15 mouse cellular contexts compared by ENCODE assay signal in genomic region chr11:43783106-43783505, GRCm38 (mm10). TPM values are rescaled to one million over a fixed set of nuclear protein-coding genes. Genes with fewer than 3 reads are reported as not detected.
DNase-seq lines count a peak whose midpoint lies in the region; ATAC-seq and TF ChIP-seq lines count a peak whose summit lies in the region.
"Had no signal": no experiment of that assay in that cellular context is flagged by ENCODE, and none has a peak within 500 bp of the region (broad histone marks: within the 10 kb centered on the region; RNA-seq: fewer than 3 reads in every experiment).

No protein-coding gene starts in this region.

- TF ChIP-seq POLR2A in liver, adult 2 months (IDR thresholded peaks at IDR 0.05; ENCODE audit: extremely low read depth, insufficient read depth, low read length), result no peak

- 68% methylated on average over 5 of the region's 5 CpGs for WGBS in embryonic facial prominence, embryonic 13.5 days
- 85% methylated on average over 5 of the region's 5 CpGs for WGBS in embryonic facial prominence, embryonic 10.5 days
- 25% methylated on average over 5 of the region's 5 CpGs for WGBS in liver, adult 2 months
- WGBS in liver, embryonic 16.5 days (ENCODE audit: insufficient replicate concordance), result 45% methylated on average over 5 of the region's 5 CpGs
- WGBS in liver, embryonic 11.5 days, result 68% methylated on average over 5 of the region's 5 CpGs
- WGBS in lung, embryonic 16.5 days, result 66% methylated on average over 5 of the region's 5 CpGs

- no peak for ATAC-seq in embryonic facial prominence, embryonic 13.5 days (ENCODE audit: insufficient number of reproducible peaks, insufficient read depth, low FRiP score, low TSS enrichment, low read depth)
- ATAC-seq in liver, embryonic 16.5 days (ENCODE audit: low read depth), result peak; percentile 47; the same call in 1 of the 2 replicates
- no peak for ATAC-seq in liver, embryonic 11.5 days (replicated peaks; ENCODE audit: low FRiP score)
- ATAC-seq in lung, embryonic 16.5 days (ENCODE audit: low read depth), result 0 out of 2 replicates have a peak, but pooled peaks have one; percentile 21
- ATAC-seq: activated CD4-positive, CD25-positive, alpha-beta regulatory T cell, adult 4 months; CD4-positive, CD25-positive, alpha-beta regulatory T cell, adult 4 months had no signal

- 0 out of 2 replicates have a peak, but pooled peaks cover 3% of the 10 kb centered on the region for H3K27me3 ChIP-seq in embryonic facial prominence, embryonic 13.5 days
- H3K27me3 ChIP-seq in embryonic facial prominence, embryonic 10.5 days (replicated peaks; ENCODE audit: low read depth, poor library complexity, severe bottlenecking), result no peaks in the 10 kb centered on the region
- no peaks in the 10 kb centered on the region for H3K27me3 ChIP-seq in liver, adult 2 months (ENCODE audit: control insufficient read depth, insufficient read depth, low read length)
- no peaks in the 10 kb centered on the region for H3K27me3 ChIP-seq in liver, embryonic 16.5 days (ENCODE audit: control insufficient read depth, insufficient read depth, low read depth, low read length)
- H3K27me3 ChIP-seq in liver, embryonic 11.5 days (replicated peaks; ENCODE audit: control insufficient read depth, insufficient read depth, low read length), result no peaks in the 10 kb centered on the region
- no peaks in the 10 kb centered on the region for H3K27me3 ChIP-seq in lung, embryonic 16.5 days (ENCODE audit: control insufficient read depth, insufficient read depth, low read depth, low read length)
- H3K27me3 ChIP-seq: CH12.LX, Patski had no signal

- H3K27ac ChIP-seq in embryonic facial prominence, embryonic 13.5 days, result no peak overlapping the region
- no peak overlapping the region for H3K27ac ChIP-seq in embryonic facial prominence, embryonic 10.5 days (replicated peaks)
- H3K27ac ChIP-seq in liver, adult 2 months (replicated peaks; ENCODE audit: insufficient read depth, low read depth, low read length), result 0 out of 2 replicates have a peak overlapping the region, but pooled peaks have one; percentile 4
- H3K27ac ChIP-seq in liver, embryonic 16.5 days (ENCODE audit: low read length), result no peak overlapping the region
- H3K27ac ChIP-seq in liver, embryonic 11.5 days (ENCODE audit: low read depth, low read length), result no peak overlapping the region
- H3K27ac ChIP-seq in lung, embryonic 16.5 days (ENCODE audit: low read length), result no peak overlapping the region
- H3K27ac ChIP-seq: forebrain, embryonic 13.5 days; forebrain, embryonic 15.5 days had no signal

- no peak for TF ChIP-seq CTCF in liver, adult 2 months (IDR thresholded peaks at IDR 0.05; ENCODE audit: low read depth, low read length)

- H3K9ac ChIP-seq in embryonic facial prominence, embryonic 13.5 days, result 0 out of 2 replicates have a peak overlapping the region, but pooled peaks have one; percentile 1
- H3K9ac ChIP-seq in liver, adult 2 months (ENCODE audit: low read depth, low read length), result no peak overlapping the region
- H3K9ac ChIP-seq in liver, embryonic 16.5 days (ENCODE audit: low read depth, low read length), result no peak overlapping the region
- no peak overlapping the region for H3K9ac ChIP-seq in liver, embryonic 11.5 days (ENCODE audit: low read depth, low read length)
- no peak overlapping the region for H3K9ac ChIP-seq in lung, embryonic 16.5 days (ENCODE audit: low read length)
- H3K9ac ChIP-seq: forebrain, embryonic 13.5 days; forebrain, embryonic 15.5 days had no signal

- peaks cover 3% of the 10 kb centered on the region; the same call in 1 of the 2 replicates for H3K4me1 ChIP-seq in embryonic facial prominence, embryonic 13.5 days
- 0 out of 2 replicates have a peak, but pooled peaks cover 4% of the 10 kb centered on the region for H3K4me1 ChIP-seq in embryonic facial prominence, embryonic 10.5 days
- peaks cover 11% of the 10 kb centered on the region for H3K4me1 ChIP-seq in liver, adult 2 months (ENCODE audit: control insufficient read depth, insufficient read depth, low read length)
- no peaks in the 10 kb centered on the region; the same call in 1 of the 2 replicates for H3K4me1 ChIP-seq in liver, embryonic 16.5 days (ENCODE audit: control insufficient read depth, low read depth, low read length)
- no peaks in the 10 kb centered on the region for H3K4me1 ChIP-seq in liver, embryonic 11.5 days (replicated peaks; ENCODE audit: control insufficient read depth, insufficient read depth, low read length)
- no peaks in the 10 kb centered on the region; the same call in 1 of the 2 replicates for H3K4me1 ChIP-seq in lung, embryonic 16.5 days (replicated peaks; ENCODE audit: control insufficient read depth, insufficient read depth, low read length)
- H3K4me1 ChIP-seq: forebrain, embryonic 13.5 days; forebrain, embryonic 15.5 days had no signal

- no peak overlapping the region for H3K4me3 ChIP-seq in embryonic facial prominence, embryonic 13.5 days
- H3K4me3 ChIP-seq in embryonic facial prominence, embryonic 10.5 days, result no peak overlapping the region
- no peak overlapping the region for H3K4me3 ChIP-seq in liver, adult 2 months (ENCODE audit: insufficient read depth, low read depth, low read length)
- H3K4me3 ChIP-seq in liver, embryonic 16.5 days (ENCODE audit: low read depth, low read length), result no peak overlapping the region
- H3K4me3 ChIP-seq in liver, embryonic 11.5 days (ENCODE audit: low read depth, low read length), result no peak overlapping the region
- H3K4me3 ChIP-seq in lung, embryonic 16.5 days (ENCODE audit: low read length), result no peak overlapping the region
- H3K4me3 ChIP-seq: forebrain, embryonic 13.5 days; forebrain, embryonic 15.5 days had no signal

- H3K36me3 ChIP-seq in embryonic facial prominence, embryonic 13.5 days, result no peaks in the 10 kb centered on the region
- H3K36me3 ChIP-seq in embryonic facial prominence, embryonic 10.5 days (replicated peaks), result no peaks in the 10 kb centered on the region
- 0 out of 2 replicates have a peak, but pooled peaks cover 2% of the 10 kb centered on the region for H3K36me3 ChIP-seq in liver, adult 2 months (ENCODE audit: control insufficient read depth, insufficient read depth, low read length)
- no peaks in the 10 kb centered on the region for H3K36me3 ChIP-seq in liver, embryonic 16.5 days (ENCODE audit: control insufficient read depth, insufficient read depth)
- H3K36me3 ChIP-seq in liver, embryonic 11.5 days (ENCODE audit: control insufficient read depth, insufficient read depth, low read length), result no peaks in the 10 kb centered on the region
- H3K36me3 ChIP-seq in lung, embryonic 16.5 days (ENCODE audit: control insufficient read depth, insufficient read depth, low read length), result no peaks in the 10 kb centered on the region
- H3K36me3 ChIP-seq: forebrain, embryonic 15.5 days; G1E had no signal

- no peaks in the 10 kb centered on the region for H3K9me3 ChIP-seq in embryonic facial prominence, embryonic 13.5 days
- H3K9me3 ChIP-seq in embryonic facial prominence, embryonic 10.5 days, result no peaks in the 10 kb centered on the region
- H3K9me3 ChIP-seq in liver, embryonic 16.5 days (replicated peaks; ENCODE audit: control insufficient read depth, low read length), result no peaks in the 10 kb centered on the region
- no peaks in the 10 kb centered on the region for H3K9me3 ChIP-seq in liver, embryonic 11.5 days (ENCODE audit: control insufficient read depth, low read length)
- no peaks in the 10 kb centered on the region for H3K9me3 ChIP-seq in lung, embryonic 16.5 days (ENCODE audit: control insufficient read depth, low read length)
- H3K9me3 ChIP-seq: forebrain, embryonic 13.5 days; forebrain, embryonic 15.5 days; G1E had no signal

- H3K4me2 ChIP-seq in embryonic facial prominence, embryonic 13.5 days, result no peak overlapping the region
- H3K4me2 ChIP-seq in liver, embryonic 16.5 days (ENCODE audit: low read depth, low read length), result no peak overlapping the region
- H3K4me2 ChIP-seq in liver, embryonic 11.5 days, result no peak overlapping the region
- no peak overlapping the region for H3K4me2 ChIP-seq in lung, embryonic 16.5 days (ENCODE audit: low read depth, low read length)
- H3K4me2 ChIP-seq: forebrain, embryonic 13.5 days; forebrain, embryonic 15.5 days had no signal

- DNase-seq in embryonic facial prominence, embryonic 10.5 days (ENCODE audit: low spot score), result no peak
- DNase-seq in liver, adult 2 months (ENCODE audit: extremely low read depth, low read depth, low spot score), result peak; percentile 78
- DNase-seq in liver, result no peak
- DNase-seq in liver, embryonic 11.5 days (ENCODE audit: low spot score), result no peak
- DNase-seq in lung, postnatal 14 days, result no peak

- H3K79me2 ChIP-seq in liver, adult 2 months (ENCODE audit: control insufficient read depth, insufficient read depth, low read length), result no peaks in the 10 kb centered on the region; the same call in 1 of the 2 replicates

RNA-seq across cellular contexts. Expression of gene Ttc1, which starts 35.3 kb away (rescaled TPM):
- polyA plus RNA-seq in embryonic facial prominence, embryonic 13.5 days (2015; fragmentation: Nextera tagmentation; extraction: Ambion mirVana), result 73.6 and 76.8 TPM in 2 replicates
- polyA plus RNA-seq in embryonic facial prominence, embryonic 10.5 days (2016; fragmentation: Nextera tagmentation; extraction: Ambion mirVana), result 82.2 and 83.5 TPM in 2 replicates
- 13.9 and 15.8 TPM in 2 replicates for total RNA-seq in liver, adult 2 months (2014; rRNA removed)
- 5.9 and 6.4 TPM in 2 replicates for polyA plus RNA-seq in liver, adult 2 months (2012; rRNA removed)
- 29.2 and 30.2 TPM in 2 replicates for polyA plus RNA-seq in liver, embryonic 16.5 days (2015; fragmentation: Nextera tagmentation; extraction: Ambion mirVana)
- polyA plus RNA-seq in liver, embryonic 11.5 days (2014; fragmentation: Nextera tagmentation; extraction: Ambion mirVana), result 75.4 and 76.1 TPM in 2 replicates
- 57.9 and 64.6 TPM in 2 replicates for polyA plus RNA-seq in lung, embryonic 16.5 days (2015; fragmentation: Nextera tagmentation; extraction: Ambion mirVana)

Comparison
In these comparisons a context has a peak if more than half of its experiments do, and no peak if none do; other contexts are left out.
1. ATAC-seq: peak in liver, embryonic 16.5 days (single experiment) and lung, embryonic 16.5 days (single experiment); none in embryonic facial prominence, embryonic 13.5 days (single experiment) and liver, embryonic 11.5 days (single experiment).